Mouse (Mus musculus) embryo, embryonic 11 days (tissue): ENCODE results near the gene Rabgef1.

Experiments
- DNase-seq: peaks from one replicate; pipeline ENCODE4 v3.0.0-alpha.2; 2015

Rabgef1 gene

DNA sequence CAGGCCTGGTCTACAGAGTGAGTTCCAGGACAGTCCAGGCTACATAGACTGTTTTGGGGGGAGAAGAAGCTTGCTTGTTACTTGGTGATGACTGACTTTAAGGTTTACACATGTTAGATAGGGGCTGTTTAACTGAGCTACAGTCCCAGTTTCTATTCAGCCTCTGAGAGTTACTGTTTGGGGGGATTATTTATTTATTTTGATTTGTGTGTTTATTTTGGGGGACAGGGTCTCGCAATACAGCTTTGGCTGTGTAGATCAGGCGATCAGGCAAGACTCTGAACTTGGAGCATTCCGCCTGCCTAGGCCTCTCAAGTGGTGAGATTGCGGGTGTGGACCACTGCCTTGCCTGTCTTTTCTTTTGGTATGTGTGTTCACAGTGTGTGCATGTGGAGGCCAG is 1.4 kb downstream of the Rabgef1 start:
- DNase-seq: no peak

DNA sequence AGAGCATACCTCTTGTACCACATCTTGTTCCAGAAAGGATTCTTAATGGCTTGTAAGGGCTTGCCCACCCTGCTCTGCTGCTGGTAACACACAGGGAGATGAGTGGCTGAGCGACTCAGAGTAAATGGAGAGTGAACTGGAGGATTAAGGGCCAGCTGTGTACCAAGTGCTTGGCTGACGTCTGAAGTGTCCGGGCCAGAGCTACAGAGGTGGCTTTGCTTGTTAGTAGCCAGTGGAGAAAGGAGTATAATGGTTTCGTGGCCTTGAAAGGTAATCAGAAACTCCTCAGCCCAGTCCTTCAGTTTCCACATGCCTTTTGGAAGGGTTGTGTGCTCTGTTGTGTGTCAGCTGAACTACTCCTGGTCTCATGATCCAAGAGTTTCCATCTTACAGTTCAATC is 6.3 kb downstream of the Rabgef1 start:
- no peak for DNase-seq

DNA sequence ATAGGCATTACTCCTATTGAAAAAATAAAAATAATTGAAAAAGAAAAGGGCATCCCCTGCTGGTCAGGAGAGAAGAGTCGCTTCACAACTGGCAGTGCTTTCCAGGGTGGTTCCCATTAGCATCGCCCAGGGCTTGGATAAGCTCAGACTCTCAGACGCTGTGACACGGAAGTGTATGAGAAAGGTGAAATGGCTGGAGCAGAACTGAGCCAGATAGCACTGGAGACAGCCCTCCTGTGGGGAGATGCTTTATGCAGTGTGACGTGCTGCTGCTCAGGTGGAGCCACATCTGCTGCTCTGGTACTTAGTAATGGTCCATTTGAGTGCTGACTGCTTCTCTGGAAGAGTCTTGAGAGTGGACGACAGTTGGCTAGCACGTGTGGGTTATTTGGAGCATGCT is 8.8 kb downstream of the Rabgef1 start:
- DNase-seq: no peak

DNA sequence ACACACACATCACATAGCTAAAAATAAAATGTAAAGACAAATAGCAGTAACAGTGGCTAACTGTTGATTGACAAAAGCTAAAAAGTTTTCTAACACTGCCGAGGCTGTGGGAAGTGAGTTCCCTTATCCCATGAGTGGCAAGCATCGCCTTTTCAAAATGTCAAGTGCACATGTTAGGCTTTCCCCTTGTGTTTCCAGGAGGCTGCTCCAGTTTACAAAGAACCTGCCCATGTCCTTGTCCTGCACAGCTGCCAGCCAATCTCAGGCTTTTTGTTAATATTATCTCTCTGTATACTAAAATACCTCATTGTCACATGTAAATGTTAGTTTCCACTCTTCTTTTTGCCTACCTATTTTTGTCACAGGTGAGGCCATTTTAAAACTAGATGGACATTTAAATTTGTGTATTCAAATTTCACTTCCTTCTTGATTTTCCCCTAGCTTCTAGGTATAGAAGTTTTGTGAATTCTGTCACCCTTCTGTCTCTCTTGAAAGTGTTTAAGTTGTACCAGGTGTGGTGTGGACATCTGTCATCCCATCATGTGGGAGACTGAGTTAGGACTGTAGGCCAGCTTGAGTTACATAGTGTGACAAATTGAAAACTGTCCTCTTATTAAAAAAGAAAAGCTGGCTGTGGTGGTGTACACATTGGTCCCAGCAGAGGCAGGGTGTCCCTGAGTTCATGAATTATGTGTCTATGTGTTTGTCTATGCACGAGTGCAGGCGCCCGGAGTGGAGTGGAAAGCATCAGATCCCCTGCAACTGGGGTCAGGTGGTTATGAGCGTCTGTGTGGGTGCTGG is 10.3 kb downstream of the Rabgef1 start:
- DNase-seq: no peak

DNA sequence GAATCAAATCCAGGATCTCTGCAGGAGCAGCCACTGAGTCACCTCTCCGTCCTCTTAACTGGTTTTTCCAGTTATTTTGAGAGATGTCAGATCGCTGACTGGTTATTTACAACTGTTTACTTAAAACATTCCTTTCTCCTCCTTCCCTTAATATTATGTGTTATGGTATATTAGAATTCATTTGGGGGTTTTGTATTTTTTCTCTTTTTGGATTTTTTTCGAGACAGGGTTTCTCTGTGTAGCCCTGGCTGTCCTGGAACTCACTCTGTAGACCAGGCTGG is 10.9 kb downstream of the Rabgef1 start:
- DNase-seq: no peak

DNA sequence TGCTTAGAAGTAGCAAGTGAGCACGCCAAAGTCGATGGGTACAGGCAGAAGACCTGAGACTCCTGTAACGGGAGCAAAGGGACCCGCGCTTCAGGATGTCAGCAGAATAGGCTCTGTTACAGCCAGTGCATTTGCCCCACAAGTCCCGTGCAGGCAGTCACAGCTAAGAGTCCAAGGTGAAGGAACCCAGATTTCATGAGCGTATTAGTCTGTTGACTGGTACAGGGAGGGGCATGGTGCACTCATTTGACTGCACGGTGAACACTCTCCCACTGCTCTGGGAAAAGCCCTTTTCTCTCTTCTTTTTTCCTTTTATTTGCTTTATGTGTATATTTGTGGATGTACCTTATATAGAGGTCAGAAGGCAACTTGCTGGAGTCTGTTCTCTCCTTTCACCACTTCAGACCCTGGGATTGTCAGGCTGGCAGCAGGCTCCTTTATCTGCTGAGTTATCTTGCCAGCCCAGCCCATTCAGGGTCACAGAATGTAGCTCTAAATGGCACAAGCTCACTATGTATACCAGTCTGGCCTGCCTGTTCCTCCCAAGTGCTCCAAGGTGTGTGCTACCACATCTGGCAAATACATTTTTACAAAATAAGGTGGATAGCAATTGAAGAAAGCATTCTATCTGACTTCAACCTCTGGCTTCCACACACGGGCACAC is 12.7 kb downstream of the Rabgef1 start:
- DNase-seq: no peak

DNA sequence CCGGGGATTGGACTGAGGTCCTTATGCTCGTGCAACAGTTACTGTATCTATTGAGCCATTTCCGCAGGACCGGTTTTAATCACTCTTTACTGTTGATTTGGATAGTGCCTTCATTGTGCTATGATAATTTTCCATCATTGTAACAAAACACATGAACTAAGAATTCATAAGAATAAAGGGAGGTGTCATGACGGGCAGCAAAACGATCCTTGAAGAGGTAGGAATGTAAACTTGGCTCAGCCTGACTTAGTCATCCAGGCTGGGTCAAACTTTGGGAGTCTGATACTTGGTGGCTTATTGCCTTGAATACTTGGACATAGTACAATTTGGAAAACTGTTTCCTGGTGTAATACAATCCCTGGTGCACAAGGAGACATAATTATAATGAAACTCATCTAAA is 13.7 kb downstream of the Rabgef1 start:
- no peak for DNase-seq

DNA sequence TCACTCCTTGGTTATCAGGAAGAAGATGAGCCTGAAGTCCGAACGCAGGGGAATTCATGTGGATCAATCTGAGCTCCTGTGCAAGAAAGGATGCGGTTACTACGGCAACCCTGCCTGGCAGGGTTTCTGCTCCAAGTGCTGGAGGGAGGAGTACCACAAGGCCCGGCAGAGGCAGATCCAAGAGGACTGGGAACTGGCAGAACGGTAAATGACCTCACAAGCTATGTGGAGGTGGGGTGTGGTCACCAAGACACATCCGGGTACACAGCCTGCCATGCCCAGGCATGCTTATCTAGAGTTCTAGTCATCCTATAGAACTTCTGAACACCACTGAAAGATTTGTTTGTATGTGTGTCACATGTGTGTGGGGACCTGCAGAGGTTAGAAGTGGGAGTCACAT is 15.8 kb downstream of the Rabgef1 start:
- DNase-seq: no peak

DNA sequence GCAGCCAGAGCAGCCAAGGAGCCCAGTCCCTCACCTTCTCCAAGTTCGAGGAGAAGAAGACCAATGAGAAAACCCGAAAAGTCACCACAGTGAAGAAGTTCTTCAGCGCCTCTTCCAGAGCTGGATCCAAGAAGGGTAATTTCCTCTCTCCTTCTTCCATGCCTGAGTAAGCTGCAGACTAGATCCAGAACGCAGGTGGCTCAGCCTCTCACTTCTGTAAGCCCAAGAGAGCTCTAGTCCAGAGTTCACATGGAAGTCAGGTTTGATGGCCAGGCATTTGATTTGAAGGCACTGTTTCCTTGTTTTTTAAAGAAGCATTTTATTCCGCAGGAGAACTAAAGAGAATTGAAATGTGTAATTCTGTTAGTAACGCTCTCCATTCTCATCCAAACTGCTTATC is 19.3 kb downstream of the Rabgef1 start:
- no peak for DNase-seq

DNA sequence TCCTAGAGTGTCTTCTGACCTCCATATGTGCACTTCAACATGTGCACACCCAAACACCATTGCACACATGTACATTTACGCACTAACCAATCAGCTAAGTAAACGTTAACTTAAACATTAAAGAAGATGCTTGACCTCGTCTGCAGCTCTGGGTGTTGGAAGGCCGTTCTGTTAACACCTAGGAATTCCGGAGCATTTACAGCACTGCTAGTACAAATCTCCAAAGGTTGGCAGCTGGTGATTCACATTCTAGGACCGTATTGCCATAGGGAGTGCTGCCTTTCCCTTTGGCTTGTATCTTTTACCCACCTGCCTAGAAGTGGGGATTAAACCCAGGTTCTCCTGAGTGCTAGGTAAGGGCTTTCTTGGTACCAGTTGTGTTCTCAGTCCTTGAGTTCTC is 20.3 kb downstream of the Rabgef1 start:
- no peak for DNase-seq

DNA sequence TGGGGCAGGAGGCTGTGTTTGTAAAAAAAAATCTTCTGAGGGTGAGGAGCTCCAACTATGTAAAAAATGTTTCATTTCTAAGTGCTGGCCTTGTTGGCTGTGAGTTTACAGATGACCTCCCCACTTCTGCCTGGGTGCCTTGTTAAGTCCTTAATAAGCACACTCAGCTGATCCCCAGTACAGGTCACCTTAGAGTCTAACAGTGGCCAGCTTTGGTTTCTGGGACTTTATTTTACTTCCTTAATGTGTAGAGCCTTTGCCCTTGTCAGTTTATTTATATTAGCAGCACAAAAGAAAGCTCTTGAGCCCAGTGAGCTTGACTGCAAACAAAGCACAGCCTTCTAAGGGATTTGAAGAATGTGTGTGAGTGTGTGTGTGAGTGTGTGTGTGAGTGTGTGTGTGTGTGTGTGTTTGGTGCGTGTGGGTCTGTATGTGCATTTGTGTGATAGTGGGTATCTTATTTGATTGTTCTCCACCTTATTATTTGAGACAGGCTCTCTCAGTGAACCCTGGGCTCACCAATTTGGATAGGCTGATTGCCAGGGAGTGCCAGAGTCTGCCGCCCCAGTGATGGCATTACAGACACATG is 20.9 kb downstream of the Rabgef1 start:
- no peak for DNase-seq

DNA sequence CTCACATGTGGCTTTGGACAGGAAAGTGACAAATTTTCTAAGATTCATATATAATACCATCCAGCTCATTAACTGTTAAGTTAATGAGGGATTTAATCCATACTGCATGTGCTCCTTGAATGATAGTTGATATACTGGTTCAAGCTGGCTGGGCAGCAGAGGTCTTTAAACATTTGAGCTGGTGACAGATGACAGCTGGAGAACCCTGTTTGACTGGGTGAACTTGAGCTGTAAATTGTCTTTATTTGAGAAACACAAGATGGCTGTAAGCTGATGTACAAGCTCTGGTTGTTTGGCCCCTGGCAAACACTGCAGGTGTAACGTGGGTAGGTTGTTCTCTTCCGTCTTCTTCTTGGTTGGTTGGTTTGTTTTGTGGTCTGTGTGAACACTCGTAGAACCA is 22.2 kb downstream of the Rabgef1 start:
- DNase-seq: no peak

DNA sequence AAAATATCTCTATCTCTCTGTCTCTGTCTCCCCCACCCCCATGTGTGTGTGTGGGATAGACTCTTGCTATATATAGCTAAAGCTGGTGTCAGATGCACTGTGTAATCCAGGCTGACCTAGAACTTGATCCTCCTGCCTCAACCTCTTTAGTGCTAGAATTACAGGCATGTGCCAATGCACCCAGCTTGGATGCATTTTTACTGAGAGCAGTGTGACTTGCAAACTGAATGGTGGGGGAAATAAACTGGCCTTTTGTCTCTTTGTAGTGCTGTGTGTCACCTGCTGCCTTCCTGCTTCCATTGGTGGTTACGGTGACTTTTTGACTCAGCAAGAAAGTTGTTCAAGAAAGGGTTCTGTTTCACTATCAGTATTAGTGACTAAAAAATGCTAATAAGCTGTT is 24.7 kb downstream of the Rabgef1 start:
- DNase-seq: no peak

DNA sequence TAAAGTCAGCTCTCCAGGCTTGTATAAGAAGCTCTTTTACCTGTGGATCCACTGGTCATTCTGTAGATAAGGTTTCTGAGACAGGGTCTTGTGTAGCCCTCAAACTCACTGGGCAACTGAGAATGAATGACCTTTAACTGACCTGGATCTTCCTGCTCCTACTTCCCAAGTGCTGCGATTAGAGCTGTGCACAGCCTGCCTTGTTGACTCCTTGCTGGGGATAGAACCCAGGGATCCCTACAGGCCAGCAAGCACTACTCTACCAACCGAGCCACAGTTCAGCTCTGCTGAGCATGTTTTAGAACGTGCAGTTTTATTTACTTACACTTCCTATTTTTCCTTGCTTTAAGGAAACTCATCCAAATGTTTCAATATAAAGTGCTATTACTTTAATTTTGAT is 25.9 kb downstream of the Rabgef1 start:
- no peak for DNase-seq

DNA sequence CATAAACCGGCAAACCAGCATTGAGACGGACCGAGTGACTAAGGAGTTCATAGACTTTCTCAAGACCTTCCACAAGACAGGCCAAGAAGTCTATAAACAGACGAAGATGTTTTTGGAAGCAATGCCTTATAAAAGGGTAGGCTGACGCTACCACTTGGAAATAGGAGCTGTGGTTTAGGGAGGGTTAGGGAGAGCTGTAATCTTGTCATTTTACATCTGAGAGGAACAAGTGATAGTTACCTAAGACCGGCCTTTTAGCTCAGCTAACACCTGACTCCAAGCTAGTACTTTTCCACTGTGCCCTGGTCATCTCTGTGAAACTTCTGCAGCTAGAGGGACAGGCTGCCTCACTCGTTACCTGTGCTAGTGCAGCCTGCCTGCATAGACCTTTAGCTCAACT is 26.4 kb downstream of the Rabgef1 start:
- DNase-seq: no peak

DNA sequence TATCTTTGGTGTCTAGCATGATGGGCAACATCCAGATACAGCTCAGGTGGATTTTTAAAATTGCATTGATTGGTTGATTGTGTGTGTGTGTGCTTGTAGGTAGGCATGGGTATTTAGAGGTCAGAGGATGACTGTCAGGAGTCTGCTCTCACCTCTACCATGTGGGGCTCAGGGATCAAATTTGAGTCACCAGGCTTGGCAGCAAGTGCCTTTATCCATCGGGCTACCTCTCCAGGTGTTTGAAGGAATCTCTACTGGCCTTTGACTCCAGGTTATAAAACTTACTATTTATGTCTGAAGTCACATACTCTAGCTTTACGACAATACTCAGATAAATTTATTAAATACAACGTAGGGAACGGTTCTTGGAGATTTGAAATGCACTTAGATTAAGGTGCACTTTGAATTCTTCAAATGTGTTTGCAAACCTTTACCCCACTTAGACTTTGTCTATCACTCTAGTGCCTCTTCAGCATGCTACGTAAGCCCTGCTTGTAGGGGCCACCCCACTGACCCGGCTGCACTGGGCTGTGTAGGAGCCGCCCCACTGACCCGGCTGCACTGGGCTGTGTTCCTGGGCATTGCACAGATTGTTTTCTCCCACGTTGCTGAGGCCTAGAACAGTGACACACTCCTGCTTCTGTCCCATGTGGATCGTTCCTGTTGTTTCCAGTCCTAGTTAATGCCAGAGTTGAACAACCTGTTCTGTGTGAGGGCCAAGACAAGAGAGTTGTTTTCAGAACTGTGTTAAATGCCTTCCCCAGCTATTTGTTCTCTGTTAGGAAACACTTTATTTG is 28.8 kb downstream of the Rabgef1 start:
- DNase-seq: no peak

DNA sequence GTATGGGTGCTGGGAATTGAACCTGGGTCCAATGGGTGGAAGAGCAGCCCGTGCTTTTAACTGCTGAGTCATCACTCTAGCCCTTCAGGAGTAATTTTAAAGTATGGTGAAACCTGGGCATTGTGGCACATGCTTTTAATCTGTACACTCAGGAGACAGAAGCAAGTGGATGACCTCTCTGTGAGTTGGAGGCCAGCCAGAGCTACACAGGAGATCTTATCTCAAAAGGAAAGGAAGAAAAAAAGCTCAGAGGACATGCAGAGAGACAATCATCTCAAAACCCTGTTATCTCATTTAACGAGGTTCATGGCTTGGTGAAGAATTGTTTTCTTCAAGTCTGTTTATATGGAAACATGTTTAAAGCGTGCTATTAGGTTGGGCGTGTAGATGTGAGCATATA is 32.4 kb downstream of the Rabgef1 start:
- DNase-seq: no peak

DNA sequence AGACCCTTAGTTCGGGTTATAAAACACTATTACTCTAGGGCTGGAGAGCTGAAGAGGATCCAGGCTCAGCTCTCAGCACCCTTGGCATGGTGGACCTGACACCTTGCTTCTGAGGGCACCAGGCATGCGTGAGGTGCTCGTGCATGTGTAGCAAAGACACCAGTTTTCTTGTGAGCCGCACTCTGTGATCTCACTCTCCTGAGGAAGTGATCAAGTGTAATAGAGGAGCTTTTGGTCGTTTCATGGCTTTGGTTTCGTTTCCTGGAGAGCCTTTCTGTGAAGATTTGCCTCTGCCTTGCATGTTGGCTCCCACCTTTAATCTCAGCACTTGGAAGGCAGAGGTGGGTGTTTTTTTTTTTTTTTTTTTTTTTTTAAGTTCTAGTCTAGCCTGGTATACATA is 33.0 kb downstream of the Rabgef1 start:
- no peak for DNase-seq

DNA sequence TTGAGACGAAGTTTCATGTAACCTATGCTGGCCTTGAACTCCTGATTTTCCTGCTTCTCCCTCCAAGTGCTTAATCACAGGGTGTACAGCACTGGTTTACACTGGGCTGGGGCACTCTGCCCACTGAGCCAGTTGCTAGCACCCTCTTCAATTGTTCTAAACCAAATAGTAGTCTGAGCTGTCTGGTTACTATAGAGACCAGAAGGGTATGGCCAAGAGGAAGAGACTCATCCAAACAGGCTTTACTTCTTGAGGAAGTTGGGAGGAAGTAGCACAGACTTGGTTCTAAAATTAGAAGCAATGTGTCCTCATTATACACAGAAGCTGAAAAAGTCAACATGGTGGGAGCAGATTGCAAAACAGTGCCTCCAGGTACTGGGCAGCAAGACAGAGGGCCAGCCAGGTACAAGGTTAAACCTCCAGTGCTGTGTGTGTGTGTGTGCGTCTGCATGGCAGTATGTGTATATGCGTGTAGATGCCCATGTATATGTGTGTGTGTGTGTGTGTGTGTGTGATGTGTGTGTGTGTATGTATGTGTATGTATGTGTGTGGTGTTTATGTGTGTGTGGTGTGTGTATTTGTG is 33.9 kb downstream of the Rabgef1 start:
- DNase-seq: no peak

DNA sequence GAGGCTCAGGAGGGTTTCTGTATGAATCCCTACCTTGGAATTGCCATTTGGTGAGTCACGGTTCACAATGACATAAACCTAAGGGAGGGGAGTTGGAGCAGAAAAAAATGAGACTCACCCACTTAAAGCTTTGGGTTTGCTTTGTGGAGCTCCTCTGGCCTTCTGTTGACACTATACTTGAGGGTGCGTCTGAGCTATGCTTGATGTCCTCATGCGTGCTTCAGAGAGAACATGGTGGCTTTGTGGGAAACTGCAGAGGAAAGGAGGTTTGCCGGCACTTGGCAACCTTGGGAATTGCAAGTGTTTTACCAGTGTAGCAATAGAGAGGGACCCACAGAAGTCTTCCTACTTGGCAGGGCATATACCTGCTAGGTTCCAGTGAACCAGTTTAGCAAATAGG is 35.7 kb downstream of the Rabgef1 start:
- no peak for DNase-seq

DNA sequence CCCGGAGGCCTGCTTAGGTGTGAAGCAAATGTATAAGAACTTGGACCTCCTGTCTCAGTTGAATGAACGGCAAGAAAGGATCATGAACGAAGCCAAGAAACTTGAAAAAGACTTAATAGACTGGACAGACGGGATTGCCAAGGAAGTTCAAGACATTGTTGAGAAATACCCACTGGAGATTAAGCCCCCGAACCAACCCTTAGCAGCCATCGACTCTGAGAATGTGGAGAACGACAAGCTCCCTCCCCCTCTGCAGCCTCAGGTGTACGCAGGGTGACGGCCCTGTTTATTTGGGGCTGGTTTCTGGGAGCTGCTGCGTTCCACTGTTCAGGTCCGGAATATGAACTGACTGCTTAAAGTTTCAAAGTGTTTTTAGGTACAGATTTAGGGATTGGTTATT is 41.4 kb downstream of the Rabgef1 start:
- DNase-seq: no peak

DNA sequence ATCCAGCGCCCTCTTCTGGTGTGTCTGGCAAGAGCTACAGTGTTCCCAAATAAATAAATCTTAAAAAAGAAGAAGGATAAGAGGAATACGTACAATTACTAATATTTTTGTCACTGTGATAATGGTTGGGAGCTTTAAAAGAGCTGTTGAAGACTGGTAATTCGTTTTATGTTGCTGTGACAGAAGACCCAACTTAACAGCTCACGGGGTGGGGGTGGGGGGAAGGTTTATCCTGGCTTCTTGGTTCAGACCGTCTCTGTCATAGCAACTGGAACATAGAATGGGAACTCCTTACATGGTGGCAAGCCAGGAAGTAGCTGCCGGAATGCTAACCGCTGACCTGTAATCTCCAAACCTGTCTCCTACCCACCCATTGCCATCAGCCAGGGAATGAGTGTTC is 45.2 kb downstream of the Rabgef1 start, which contains the start of gene Tmem248:
TSS of gene Tmem248 (plus strand) at position 301 of the 400 bp plus-strand sequence.
- no peak for DNase-seq

DNA sequence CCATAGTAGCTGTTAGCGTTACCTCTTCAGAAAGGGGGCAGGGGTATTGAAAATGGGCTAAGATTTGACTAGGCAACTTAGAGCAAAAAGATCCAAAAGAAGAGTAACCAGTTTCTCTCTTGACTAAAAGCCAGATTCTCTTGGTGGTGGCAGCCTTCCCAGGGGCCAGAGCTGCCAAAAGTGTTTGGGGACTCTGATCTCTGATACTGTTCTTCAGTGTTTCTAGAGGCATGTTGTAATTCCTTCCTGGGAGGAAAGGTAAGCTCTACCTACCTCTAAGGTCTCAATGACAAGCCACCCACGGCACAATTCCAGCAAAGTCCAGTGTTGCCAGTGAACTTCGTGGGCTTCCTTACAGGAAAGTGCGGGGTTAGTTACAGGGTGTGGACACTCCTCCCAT is 45.8 kb downstream of the Rabgef1 start:
- DNase-seq: no peak
